Mouse (Mus musculus) C2C12 (cell line): ENCODE results near the gene Bco2. TPM values are rescaled to one million over a fixed set of nuclear protein-coding genes. Genes with fewer than 3 reads are reported as not detected.

Experiments used
- H3K27me3 ChIP-seq: one replicate; pipeline ENCODE4 v1.6.1; 2011; ENCODE audit not compliant: control insufficient read depth, insufficient read depth, insufficient read length
- H3K36me3 ChIP-seq: one replicate; pipeline ENCODE4 v1.6.1; 2011; ENCODE audit not compliant: control insufficient read depth, insufficient read depth
- H3K4me3 ChIP-seq: one replicate; pipeline ENCODE4 v1.5.1; 2011; ENCODE audit warnings: mild to moderate bottlenecking, control low read depth; ENCODE audit not compliant: poor library complexity, insufficient read depth, severe bottlenecking
- H3K79me2 ChIP-seq: one replicate; pipeline ENCODE4 v1.6.1; 2011; ENCODE audit not compliant: control insufficient read depth, insufficient read depth
- H3K79me3 ChIP-seq: one replicate; pipeline ENCODE4 v1.6.1; 2011; ENCODE audit warnings: low read depth, control low read depth
- H3ac ChIP-seq: one replicate; pipeline ENCODE3; 2011; ENCODE audit warnings: low read depth; ENCODE audit not compliant: control insufficient read depth, insufficient read length
- CEBPB ChIP-seq: IDR thresholded peaks from one replicate; pipeline ENCODE4 v1.6.1; 2011; ENCODE audit warnings: low read depth, mild to moderate bottlenecking, control low read depth, moderate library complexity
- CTCF ChIP-seq: IDR thresholded peaks from one replicate; pipeline ENCODE4 v1.5.1; 2011; ENCODE audit not compliant: control insufficient read depth, insufficient read depth, insufficient read length
- FOSL1 ChIP-seq: IDR thresholded peaks from one replicate; pipeline ENCODE4 v1.8.0; 2011; ENCODE audit warnings: mild to moderate bottlenecking, low read length; ENCODE audit not compliant: poor library complexity, insufficient read depth, severe bottlenecking
- MAX ChIP-seq: IDR thresholded peaks from one replicate; pipeline ENCODE4 v1.6.1; 2011; ENCODE audit warnings: mild to moderate bottlenecking, control low read depth
- MYOD1 ChIP-seq: IDR thresholded peaks from one replicate; pipeline ENCODE4 v1.6.1; 2011; ENCODE audit warnings: low read depth; ENCODE audit not compliant: control insufficient read depth, insufficient read length
- MYOG ChIP-seq: IDR thresholded peaks from one replicate; pipeline ENCODE4 v1.6.1; 2011; ENCODE audit not compliant: control insufficient read depth, insufficient read length; ENCODE audit errors: extremely low read depth
- USF1 ChIP-seq: IDR thresholded peaks from one replicate; pipeline ENCODE4 v1.6.1; 2011; ENCODE audit warnings: low read depth, mild to moderate bottlenecking, control low read depth, moderate library complexity
- polyA plus RNA-seq: library from polyadenylated mRNA; unstranded; fragments of >200 nt; fragmentation: generic; extraction: Trizol; gene quantifications from one replicate; pipeline ENCODE4 v1.2.1, GENCODE M21; 2012; ENCODE audit warnings: missing spikeins

Gene Bco2
- polyA plus RNA-seq, 1 experiment: 0.02 TPM

- H3K27me3 ChIP-seq: no peaks in the 10 kb centered on the region
- no peaks in the 10 kb centered on the region for H3K79me3 ChIP-seq
- H3K79me2 ChIP-seq: no peaks in the 10 kb centered on the region
- TF ChIP-seq CTCF (no peak), CEBPB (no peak), MAX (no peak), MYOD1 (no peak), MYOG (no peak), USF1 (no peak), FOSL1 (no peak)
- no peak overlapping the region for H3K4me3 ChIP-seq
- no peak overlapping the region for H3ac ChIP-seq
- no peaks in the 10 kb centered on the region for H3K36me3 ChIP-seq
Observed at GRCm38 (mm10) chr9:50496151-50496505, 58.9 kb downstream of the Bco2 start.

- Histone ChIP-seq H3K27me3 (no peaks in the 10 kb centered on the region), H3K79me3 (no peaks in the 10 kb centered on the region), H3K36me3 (no peaks in the 10 kb centered on the region), H3K79me2 (no peaks in the 10 kb centered on the region), H3ac (no peak overlapping the region), H3K4me3 (no peak overlapping the region)
- TF ChIP-seq MAX (no peak), USF1 (no peak), CEBPB (no peak), FOSL1 (no peak), MYOD1 (no peak), CTCF (no peak), MYOG (no peak)
Observed at GRCm38 (mm10) chr9:50495405-50496150, 59.4 kb downstream of the Bco2 start.

- TF ChIP-seq MYOG: no peak
- no peaks in the 10 kb centered on the region for H3K79me2 ChIP-seq
- no peaks in the 10 kb centered on the region for H3K79me3 ChIP-seq
- H3K27me3 ChIP-seq: no peaks in the 10 kb centered on the region
- H3K4me3 ChIP-seq: no peak within 1 kb of the TSS
- no peak within 1 kb of the TSS for H3ac ChIP-seq
- no peaks in the 10 kb centered on the region for H3K36me3 ChIP-seq
Observed at GRCm38 (mm10) chr9:50494311-50494710, 60.7 kb downstream of the Bco2 start, which contains the start of gene Plet1. TSS of gene Plet1 (plus strand) at chr9:50494525.

- H3K79me2 ChIP-seq: no peaks in the 10 kb centered on the region
- no peaks in the 10 kb centered on the region for H3K79me3 ChIP-seq
- no peak overlapping the region for H3K4me3 ChIP-seq
- H3K27me3 ChIP-seq: no peaks in the 10 kb centered on the region
- no peaks in the 10 kb centered on the region for H3K36me3 ChIP-seq
- H3ac ChIP-seq: no peak overlapping the region
- no peak for TF ChIP-seq MAX
- no peak for TF ChIP-seq CEBPB
- no peak for TF ChIP-seq CTCF
- no peak for TF ChIP-seq MYOD1
- TF ChIP-seq USF1: no peak
- no peak for TF ChIP-seq FOSL1
- TF ChIP-seq MYOG: no peak
Observed at GRCm38 (mm10) chr9:50493777-50494176, 61.2 kb downstream of the Bco2 start.

- no peaks in the 10 kb centered on the region for H3K36me3 ChIP-seq
- H3K4me3 ChIP-seq: no peak overlapping the region
- no peaks in the 10 kb centered on the region for H3K79me3 ChIP-seq
- no peaks in the 10 kb centered on the region for H3K27me3 ChIP-seq
- TF ChIP-seq CEBPB: no peak
- no peak for TF ChIP-seq FOSL1
- no peak for TF ChIP-seq MYOG
- no peak for TF ChIP-seq CTCF
- TF ChIP-seq USF1: no peak
- peak; percentile 68 for TF ChIP-seq MYOD1
- H3ac ChIP-seq: no peak overlapping the region
- no peaks in the 10 kb centered on the region for H3K79me2 ChIP-seq
Observed at GRCm38 (mm10) chr9:50491531-50492045, 63.4 kb downstream of the Bco2 start.

GRCm38 (mm10) chr9:50490836-50491235, 64.1 kb downstream of the Bco2 start:
- no peak for TF ChIP-seq MAX
- TF ChIP-seq MYOG: no peak
- no peak for TF ChIP-seq FOSL1
- TF ChIP-seq CEBPB: no peak
- no peak for TF ChIP-seq CTCF
- TF ChIP-seq MYOD1: no peak
- no peak for TF ChIP-seq USF1
- Histone ChIP-seq H3K79me2 (no peaks in the 10 kb centered on the region), H3K79me3 (no peaks in the 10 kb centered on the region), H3ac (no peak overlapping the region), H3K4me3 (no peak overlapping the region), H3K27me3 (no peaks in the 10 kb centered on the region), H3K36me3 (no peaks in the 10 kb centered on the region)
